Mouse (Mus musculus): Measurements from ENCODE around the gene Pdzd2. TPM values are rescaled to one million over a fixed set of nuclear protein-coding genes. Genes with fewer than 3 reads are reported as not detected.

Gene Pdzd2
- polyA plus RNA-seq, 1 experiment from 2014 or later, result 32.8 TPM

- no peak for ATAC-seq (ENCODE audit: insufficient number of reproducible peaks, insufficient read depth, low FRiP score, low read depth)
- H3K4me3 ChIP-seq (ENCODE audit: low read depth, low read length), result no peak overlapping the region
- H3K27ac ChIP-seq (ENCODE audit: low read length), result no peak overlapping the region
- peaks cover 4% of the 10 kb centered on the region; the same call in 1 of the 2 replicates for H3K4me1 ChIP-seq (ENCODE audit: control insufficient read depth, insufficient read depth, low read length)
- H3K27me3 ChIP-seq (ENCODE audit: control insufficient read depth, insufficient read depth, low read length), result no peaks in the 10 kb centered on the region
- 74% methylated on average over 11 of the region's 11 CpGs for WGBS
- no peak overlapping the region for H3K4me2 ChIP-seq (replicated peaks; ENCODE audit: low read depth, low read length)
- H3K36me3 ChIP-seq (ENCODE audit: control insufficient read depth, insufficient read depth, low read length), result no peaks in the 10 kb centered on the region
- H3K9me3 ChIP-seq (ENCODE audit: control insufficient read depth, low read depth, low read length), result no peaks in the 10 kb centered on the region
- H3K9ac ChIP-seq (replicated peaks; ENCODE audit: low read depth, low read length), result no peak overlapping the region
These were observed 172.9 kb downstream of the Pdzd2 start for GRCm38 (mm10) chr15:12566637-12567440.

- peaks cover 10% of the 10 kb centered on the region for H3K4me1 ChIP-seq (ENCODE audit: control insufficient read depth, insufficient read depth, low read length)
These were observed 174.4 kb downstream of the Pdzd2 start for GRCm38 (mm10) chr15:12565281-12565680.

GRCm38 (mm10) chr15:12560505-12560904 lies 179.2 kb downstream of the Pdzd2 start:
- WGBS, result 12% methylated on average over 8 of the region's 8 CpGs
- Histone ChIP-seq H3K9ac (replicated peaks; ENCODE audit: low read depth, low read length) (no peak overlapping the region), H3K4me1 (ENCODE audit: control insufficient read depth, insufficient read depth, low read length) (peaks cover 13% of the 10 kb centered on the region), H3K9me3 (ENCODE audit: control insufficient read depth, low read depth, low read length) (no peaks in the 10 kb centered on the region), H3K4me2 (replicated peaks; ENCODE audit: low read depth, low read length) (no peak overlapping the region), H3K27me3 (ENCODE audit: control insufficient read depth, insufficient read depth, low read length) (no peaks in the 10 kb centered on the region), H3K4me3 (ENCODE audit: low read depth, low read length) (no peak overlapping the region), H3K27ac (ENCODE audit: low read length) (no peak overlapping the region), H3K36me3 (ENCODE audit: control insufficient read depth, insufficient read depth, low read length) (no peaks in the 10 kb centered on the region)
- peak; percentile 21; the same call in 1 of the 2 replicates for ATAC-seq (ENCODE audit: insufficient number of reproducible peaks, insufficient read depth, low FRiP score, low read depth)

More at GRCm38 (mm10) chr15:12565281-12565680, 174.4 kb downstream of the Pdzd2 start:
- Histone ChIP-seq H3K27ac (ENCODE audit: low read length) (no peak overlapping the region), H3K9me3 (ENCODE audit: control insufficient read depth, low read depth, low read length) (no peaks in the 10 kb centered on the region), H3K9ac (replicated peaks; ENCODE audit: low read depth, low read length) (no peak overlapping the region), H3K4me2 (replicated peaks; ENCODE audit: low read depth, low read length) (no peak overlapping the region), H3K4me3 (ENCODE audit: low read depth, low read length) (no peak overlapping the region), H3K36me3 (ENCODE audit: control insufficient read depth, insufficient read depth, low read length) (no peaks in the 10 kb centered on the region), H3K27me3 (ENCODE audit: control insufficient read depth, insufficient read depth, low read length) (no peaks in the 10 kb centered on the region)
- 40% methylated on average over 8 of the region's 8 CpGs for WGBS
- ATAC-seq (ENCODE audit: insufficient number of reproducible peaks, insufficient read depth, low FRiP score, low read depth), result no peak

- H3K4me1 ChIP-seq (ENCODE audit: control insufficient read depth, insufficient read depth, low read length), result peaks cover 18% of the 10 kb centered on the region
- 75% methylated on average over 11 of the region's 11 CpGs for WGBS
- H3K9me3 ChIP-seq (ENCODE audit: control insufficient read depth, low read depth, low read length), result no peaks in the 10 kb centered on the region
- H3K27me3 ChIP-seq (ENCODE audit: control insufficient read depth, insufficient read depth, low read length), result no peaks in the 10 kb centered on the region
- no peak overlapping the region for H3K27ac ChIP-seq (ENCODE audit: low read length)
- no peak for ATAC-seq (ENCODE audit: insufficient number of reproducible peaks, insufficient read depth, low FRiP score, low read depth)
- no peak overlapping the region for H3K4me2 ChIP-seq (replicated peaks; ENCODE audit: low read depth, low read length)
- H3K9ac ChIP-seq (replicated peaks; ENCODE audit: low read depth, low read length), result no peak overlapping the region
- H3K4me3 ChIP-seq (ENCODE audit: low read depth, low read length), result no peak overlapping the region
- H3K36me3 ChIP-seq (ENCODE audit: control insufficient read depth, insufficient read depth, low read length), result no peaks in the 10 kb centered on the region
These were observed 181.9 kb downstream of the Pdzd2 start for GRCm38 (mm10) chr15:12557663-12558436.

- Histone ChIP-seq H3K36me3 (ENCODE audit: control insufficient read depth, insufficient read depth, low read length) (no peaks in the 10 kb centered on the region), H3K9ac (replicated peaks; ENCODE audit: low read depth, low read length) (no peak overlapping the region), H3K27me3 (ENCODE audit: control insufficient read depth, insufficient read depth, low read length) (no peaks in the 10 kb centered on the region), H3K4me2 (replicated peaks; ENCODE audit: low read depth, low read length) (no peak overlapping the region), H3K9me3 (ENCODE audit: control insufficient read depth, low read depth, low read length) (no peaks in the 10 kb centered on the region), H3K4me1 (ENCODE audit: control insufficient read depth, insufficient read depth, low read length) (peaks cover 21% of the 10 kb centered on the region), H3K27ac (ENCODE audit: low read length) (peak overlapping the region; percentile 52; the same call in 1 of the 2 replicates), H3K4me3 (ENCODE audit: low read depth, low read length) (no peak overlapping the region)
- ATAC-seq (ENCODE audit: insufficient number of reproducible peaks, insufficient read depth, low FRiP score, low read depth), result no peak
- 37% methylated on average over 3 of the region's 3 CpGs for WGBS
These were observed 186.5 kb downstream of the Pdzd2 start for GRCm38 (mm10) chr15:12553211-12553610.

GRCm38 (mm10) chr15:12550919-12551318 lies 188.8 kb downstream of the Pdzd2 start:
- H3K9me3 ChIP-seq (ENCODE audit: control insufficient read depth, low read depth, low read length), result no peaks in the 10 kb centered on the region
- H3K4me1 ChIP-seq (ENCODE audit: control insufficient read depth, insufficient read depth, low read length), result peaks cover 29% of the 10 kb centered on the region
- H3K27me3 ChIP-seq (ENCODE audit: control insufficient read depth, insufficient read depth, low read length), result no peaks in the 10 kb centered on the region
- H3K4me3 ChIP-seq (ENCODE audit: low read depth, low read length), result no peak overlapping the region
- H3K9ac ChIP-seq (replicated peaks; ENCODE audit: low read depth, low read length), result no peak overlapping the region
- no peak for ATAC-seq (ENCODE audit: insufficient number of reproducible peaks, insufficient read depth, low FRiP score, low read depth)
- H3K27ac ChIP-seq (ENCODE audit: low read length), result peak overlapping the region; percentile 66; the same call in 1 of the 2 replicates
- WGBS, result 40% methylated on average over 3 of the region's 3 CpGs
- no peaks in the 10 kb centered on the region for H3K36me3 ChIP-seq (ENCODE audit: control insufficient read depth, insufficient read depth, low read length)
- peak overlapping the region; percentile 80; the same call in 1 of the 2 replicates for H3K4me2 ChIP-seq (replicated peaks; ENCODE audit: low read depth, low read length)

GRCm38 (mm10) chr15:12550376-12550775 lies 189.3 kb downstream of the Pdzd2 start:
- Histone ChIP-seq H3K4me3 (ENCODE audit: low read depth, low read length) (peak overlapping the region; percentile 45; the same call in 1 of the 2 replicates), H3K9ac (replicated peaks; ENCODE audit: low read depth, low read length) (no peak overlapping the region; the same call in 1 of the 2 replicates), H3K4me2 (replicated peaks; ENCODE audit: low read depth, low read length) (peak overlapping the region; percentile 80), H3K9me3 (ENCODE audit: control insufficient read depth, low read depth, low read length) (no peaks in the 10 kb centered on the region), H3K36me3 (ENCODE audit: control insufficient read depth, insufficient read depth, low read length) (no peaks in the 10 kb centered on the region), H3K4me1 (ENCODE audit: control insufficient read depth, insufficient read depth, low read length) (peaks cover 32% of the 10 kb centered on the region), H3K27ac (ENCODE audit: low read length) (peak overlapping the region; percentile 66; the same call in 1 of the 2 replicates), H3K27me3 (ENCODE audit: control insufficient read depth, insufficient read depth, low read length) (no peaks in the 10 kb centered on the region)
- 29% methylated on average over 9 of the region's 9 CpGs for WGBS
- no peak for ATAC-seq (ENCODE audit: insufficient number of reproducible peaks, insufficient read depth, low FRiP score, low read depth)

- H3K4me1 ChIP-seq (ENCODE audit: control insufficient read depth, insufficient read depth, low read length), result peaks cover 34% of the 10 kb centered on the region
- peak overlapping the region; percentile 80 for H3K4me2 ChIP-seq (replicated peaks; ENCODE audit: low read depth, low read length)
- H3K9ac ChIP-seq (replicated peaks; ENCODE audit: low read depth, low read length), result peak overlapping the region; percentile 37
- H3K36me3 ChIP-seq (ENCODE audit: control insufficient read depth, insufficient read depth, low read length), result no peaks in the 10 kb centered on the region
- H3K4me3 ChIP-seq (ENCODE audit: low read depth, low read length), result peak overlapping the region; percentile 45
- peak; percentile 68; the same call in 1 of the 2 replicates for ATAC-seq (ENCODE audit: insufficient number of reproducible peaks, insufficient read depth, low FRiP score, low read depth)
- H3K27me3 ChIP-seq (ENCODE audit: control insufficient read depth, insufficient read depth, low read length), result no peaks in the 10 kb centered on the region
- H3K9me3 ChIP-seq (ENCODE audit: control insufficient read depth, low read depth, low read length), result no peaks in the 10 kb centered on the region
- H3K27ac ChIP-seq (ENCODE audit: low read length), result peak overlapping the region; percentile 66
- 2% methylated on average over 13 of the region's 13 CpGs for WGBS
These were observed 189.8 kb downstream of the Pdzd2 start for GRCm38 (mm10) chr15:12549919-12550305.
